Mouse (Mus musculus) v-Abl transformed pro-B cells (cell line): ENCODE results near the gene Pnkd.

Experiments used
- in situ Hi-C, 2 experiments: fragments of 400-800 bp; cut with MboI; formaldehyde crosslinking; loops; one replicate each; pipeline ENCODE4 v1.15.1; 2025; ENCODE audit not compliant: unreplicated experiment in 2 of 2

Pnkd gene

DNA sequence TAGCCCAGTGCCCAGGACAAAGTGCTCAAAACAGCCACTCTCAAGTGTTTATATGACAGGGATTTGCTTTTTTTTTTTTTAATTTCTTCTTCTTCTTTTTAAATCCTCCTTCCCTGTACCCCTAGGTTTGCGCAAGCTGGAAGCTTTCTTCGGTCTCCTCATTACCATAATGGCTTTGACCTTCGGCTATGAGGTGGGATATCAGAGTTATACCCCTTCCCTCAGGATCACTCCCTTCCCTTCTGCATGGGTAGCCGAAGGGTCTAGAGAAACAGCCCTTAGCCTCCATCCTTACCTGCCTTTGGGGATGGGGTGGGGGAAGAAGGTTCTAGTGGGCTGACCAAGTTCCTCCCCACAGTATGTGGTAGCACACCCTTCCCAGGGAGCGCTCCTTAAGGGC lies 95.8 kb downstream of the Pnkd start:
- in situ Hi-C loops, result no loop called here

DNA sequence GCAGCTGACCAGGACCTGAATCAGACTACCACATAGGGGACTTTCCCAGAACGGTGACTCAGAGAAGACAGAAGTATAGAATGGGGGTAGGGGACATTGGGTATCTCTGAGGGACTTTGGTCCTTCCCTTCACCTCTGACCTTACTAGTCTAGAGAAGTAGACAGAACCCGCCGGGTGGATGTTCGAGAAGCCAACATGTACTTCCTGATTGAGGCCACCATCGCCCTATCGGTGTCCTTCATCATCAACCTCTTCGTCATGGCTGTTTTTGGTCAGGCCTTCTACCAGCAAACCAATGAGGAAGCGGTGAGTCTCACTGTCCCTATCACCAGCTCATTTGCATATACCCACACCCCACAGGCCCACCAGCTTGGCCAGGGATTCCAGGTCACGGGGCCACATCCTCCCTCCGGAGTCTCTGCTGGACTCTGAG lies 96.9 kb downstream of the Pnkd start:
- in situ Hi-C loops, result no loop called here

DNA sequence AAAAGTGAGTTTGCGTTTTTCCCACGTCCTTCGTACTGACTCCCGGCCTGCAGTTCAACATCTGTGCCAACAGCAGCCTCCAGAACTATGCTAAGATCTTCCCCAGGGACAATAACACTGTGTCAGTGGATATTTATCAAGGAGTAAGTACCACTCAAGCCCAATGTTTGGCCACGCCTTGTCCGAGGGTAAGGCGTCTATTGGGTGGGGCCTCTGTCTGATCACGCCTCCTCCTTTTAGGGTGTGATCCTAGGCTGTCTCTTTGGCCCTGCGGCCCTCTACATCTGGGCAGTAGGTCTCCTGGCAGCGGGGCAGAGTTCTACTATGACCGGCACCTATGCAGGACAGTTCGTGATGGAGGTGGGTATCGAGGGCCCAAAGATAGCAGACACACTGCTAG lies 98.7 kb downstream of the Pnkd start:
- in situ Hi-C loops, result no loop called here

DNA sequence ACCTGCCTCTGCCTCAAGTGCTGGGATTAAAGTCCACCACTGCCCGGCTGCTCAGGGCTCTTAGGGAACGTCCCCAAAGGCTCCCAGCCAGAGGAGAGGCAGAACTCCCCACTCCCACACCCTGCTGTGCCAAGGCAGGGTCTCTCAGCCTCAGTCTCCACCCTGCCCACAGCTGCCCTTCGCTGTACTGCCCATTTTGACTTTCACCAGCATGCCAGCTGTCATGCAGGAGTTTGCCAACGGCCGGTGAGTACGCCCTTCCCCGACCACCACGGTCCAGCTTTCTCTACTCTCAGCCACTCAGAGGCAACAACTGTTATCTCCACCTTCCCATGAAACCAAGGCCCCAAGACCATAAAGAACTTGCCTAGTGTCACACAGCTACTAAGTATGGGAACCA lies 99.8 kb downstream of the Pnkd start:
- in situ Hi-C loops, result no loop called here

DNA sequence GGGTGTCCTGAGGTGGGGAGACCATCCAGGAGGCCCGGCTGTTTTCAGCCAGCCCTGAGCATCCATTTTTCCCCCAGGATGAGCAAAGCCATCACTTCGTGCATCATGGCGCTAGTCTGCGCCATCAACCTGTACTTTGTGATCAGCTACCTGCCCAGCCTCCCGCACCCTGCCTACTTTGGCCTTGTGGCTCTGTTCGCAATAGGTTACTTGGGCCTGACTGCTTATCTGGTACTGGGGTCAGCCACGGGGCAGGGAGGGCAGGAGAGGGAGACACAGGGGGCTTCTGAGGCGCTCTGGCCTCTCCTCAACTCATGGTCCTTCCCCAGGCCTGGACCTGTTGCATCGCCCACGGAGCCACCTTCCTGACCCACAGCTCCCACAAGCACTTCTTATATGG lies 100.3 kb downstream of the Pnkd start:
- in situ Hi-C loops, result loop anchor here in 1 of 2 experiments (5.0 kb wide), 1 partner anchor 73 kb away; no protein-coding TSS in a partner anchor

DNA sequence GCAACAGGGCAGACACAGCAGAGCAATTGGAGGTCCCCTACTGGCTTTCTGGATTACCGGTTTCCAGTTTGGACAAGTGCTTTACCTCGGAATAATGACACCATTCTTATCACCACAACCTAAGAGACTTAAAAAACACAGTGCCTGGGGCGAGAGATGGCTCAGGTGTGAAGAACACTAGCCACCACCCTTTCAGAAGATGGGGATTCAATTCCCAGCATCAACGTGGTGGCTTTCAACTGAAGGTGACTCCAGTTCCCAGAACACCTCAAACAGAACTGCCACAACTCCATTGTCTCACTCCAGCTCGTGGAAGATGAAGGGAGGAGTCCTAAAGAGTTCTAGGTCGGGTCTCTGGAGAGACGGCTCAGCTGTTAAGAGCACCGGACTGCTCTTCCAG lies 100.8 kb downstream of the Pnkd start:
- in situ Hi-C loops, result loop anchor here in 1 of 2 experiments (5.0 kb wide), 1 partner anchor 73 kb away; no protein-coding TSS in a partner anchor

DNA sequence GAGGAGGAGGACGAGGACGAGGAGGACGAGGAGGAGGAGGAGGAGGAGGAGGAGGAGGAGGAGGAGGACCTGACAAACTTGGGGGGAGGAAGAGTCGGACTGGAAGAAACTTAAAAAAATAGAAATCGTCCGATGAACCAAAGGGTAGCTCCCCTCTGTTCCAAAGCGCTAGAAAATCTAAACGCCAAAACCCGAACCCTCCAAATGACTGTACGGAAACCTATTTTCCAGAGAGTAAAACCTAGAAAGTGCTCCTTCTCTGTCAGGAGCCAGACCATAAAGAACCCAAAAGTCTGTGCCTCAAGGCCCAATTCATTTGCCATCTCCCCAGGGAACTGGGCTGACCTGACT lies 101.6 kb downstream of the Pnkd start:
- in situ Hi-C loops, result loop anchor here in 1 of 2 experiments (5.0 kb wide), 1 partner anchor 74 kb away; no protein-coding TSS in a partner anchor

DNA sequence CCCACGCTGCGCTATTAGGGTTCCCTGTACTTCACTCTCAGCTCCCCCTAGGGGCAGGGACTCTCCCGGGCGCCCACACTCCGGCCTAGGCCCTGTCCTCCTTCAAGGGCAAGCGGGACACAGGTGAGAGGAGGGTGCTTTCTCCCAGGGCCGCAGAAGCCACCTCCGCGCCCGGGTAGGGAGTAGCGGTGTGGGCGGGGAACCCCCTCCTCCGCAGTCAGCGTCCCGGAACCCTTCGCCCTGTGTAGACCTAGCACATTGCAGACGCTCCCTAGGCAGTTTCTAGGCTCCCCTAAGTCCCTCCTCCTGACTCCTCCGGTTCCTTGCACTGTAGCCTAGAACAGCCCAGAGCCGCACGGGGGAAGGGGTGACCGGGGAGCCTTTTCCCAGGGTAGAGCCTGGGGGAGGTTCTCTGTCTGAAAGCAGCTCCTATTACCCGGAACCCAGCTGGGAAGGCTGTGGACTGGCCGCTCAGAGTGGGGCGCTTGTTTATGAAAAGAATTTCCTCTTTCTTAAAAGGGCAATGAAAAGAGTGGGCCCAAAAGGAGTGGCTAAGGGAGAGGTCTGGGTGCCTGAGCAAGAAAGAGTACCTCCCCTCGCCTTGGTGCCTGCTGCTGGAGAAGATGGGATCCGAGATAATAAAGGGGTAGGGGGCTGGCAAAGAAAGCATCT lies 102.1 kb downstream of the Pnkd start:
- in situ Hi-C loops, result loop anchor here in 1 of 2 experiments (5.0 kb wide), 1 partner anchor 75 kb away; no protein-coding TSS in a partner anchor

DNA sequence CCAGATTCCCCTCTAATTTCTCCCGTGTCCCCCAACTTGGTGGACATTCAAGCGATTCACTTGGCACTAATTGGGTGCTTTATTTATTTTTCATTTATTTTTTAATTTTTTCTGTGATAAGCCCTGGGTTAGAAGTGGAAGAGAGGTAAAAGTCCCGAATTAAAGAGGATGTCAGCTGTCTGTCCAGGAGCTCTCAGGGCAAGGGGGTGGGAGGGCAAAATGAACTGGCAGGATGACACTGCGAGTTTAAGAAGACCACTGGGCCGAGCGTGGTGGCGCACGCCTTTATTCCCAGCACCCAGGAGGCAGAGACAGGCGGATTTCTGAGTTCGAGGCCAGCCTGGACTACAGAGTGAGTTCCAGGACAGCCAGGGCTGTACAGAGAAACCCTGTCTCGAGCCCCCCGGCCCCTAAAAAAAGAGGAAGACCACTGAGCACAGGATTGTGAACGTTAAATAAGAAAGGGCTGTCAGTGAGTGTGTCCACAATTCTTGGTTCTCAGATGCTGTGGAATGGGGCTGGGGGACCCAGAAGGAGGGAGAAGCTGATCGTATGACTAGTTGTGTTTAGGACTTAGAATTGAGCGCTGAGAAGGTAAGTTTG lies 102.8 kb downstream of the Pnkd start:
- in situ Hi-C loops, result loop anchor here in 1 of 2 experiments (5.0 kb wide), 1 partner anchor 75 kb away; no protein-coding TSS in a partner anchor

DNA sequence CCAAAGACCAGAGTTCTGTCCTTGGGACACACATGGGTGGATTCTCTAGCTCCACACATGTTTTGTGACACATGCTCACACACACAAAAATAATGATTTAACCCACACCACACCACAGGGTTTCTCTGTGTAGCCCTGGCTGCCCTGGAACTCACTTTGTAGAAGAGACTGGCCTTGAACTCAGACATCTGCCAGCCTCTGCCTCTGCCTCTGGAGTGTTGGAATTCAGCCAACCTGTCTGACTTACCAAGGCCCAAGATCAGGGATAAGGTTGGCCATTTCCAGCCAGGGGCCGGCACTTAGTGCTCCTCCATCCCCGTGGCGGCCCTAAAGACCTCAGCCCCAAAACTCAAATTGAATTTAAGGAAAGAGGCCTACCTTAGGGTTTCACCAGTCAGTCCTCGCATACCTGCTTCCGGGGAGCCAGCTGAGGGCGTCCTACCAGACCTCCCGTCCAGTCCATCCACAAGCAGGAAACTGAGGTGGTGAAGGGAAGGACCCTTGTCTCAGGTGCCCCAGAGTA lies 103.7 kb downstream of the Pnkd start:
- in situ Hi-C loops, result loop anchor here in 1 of 2 experiments (5.0 kb wide), 1 partner anchor 76 kb away; no protein-coding TSS in a partner anchor

DNA sequence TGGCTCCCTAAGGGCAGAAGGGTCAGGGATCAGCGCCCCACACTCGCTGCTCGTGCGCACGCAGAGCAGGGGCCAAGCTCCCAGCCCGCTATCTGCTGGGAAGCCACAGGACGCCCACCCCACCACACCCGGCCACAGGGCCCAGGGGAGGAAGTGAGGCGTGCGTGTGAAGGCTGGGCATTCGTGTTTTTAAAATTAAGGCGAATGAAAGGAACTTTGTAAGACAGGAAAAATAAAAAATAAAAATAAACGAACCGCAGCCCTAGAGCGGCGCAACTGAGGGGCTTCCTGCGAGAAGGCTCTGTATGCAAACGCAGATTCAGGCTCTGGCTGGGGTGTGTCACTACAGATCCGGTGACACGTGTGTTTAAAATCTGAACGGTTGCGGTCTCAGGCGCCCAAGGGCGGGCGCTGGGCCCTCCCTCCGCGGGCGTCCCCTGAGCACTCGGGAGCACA lies 105.1 kb downstream of the Pnkd start:
- in situ Hi-C loops, result loop anchor here (5.0 kb wide), 3 partner anchors 78 to 153 kb away; partner anchors contain the start of gene Arpc2 (in 1 of the 2)

DNA sequence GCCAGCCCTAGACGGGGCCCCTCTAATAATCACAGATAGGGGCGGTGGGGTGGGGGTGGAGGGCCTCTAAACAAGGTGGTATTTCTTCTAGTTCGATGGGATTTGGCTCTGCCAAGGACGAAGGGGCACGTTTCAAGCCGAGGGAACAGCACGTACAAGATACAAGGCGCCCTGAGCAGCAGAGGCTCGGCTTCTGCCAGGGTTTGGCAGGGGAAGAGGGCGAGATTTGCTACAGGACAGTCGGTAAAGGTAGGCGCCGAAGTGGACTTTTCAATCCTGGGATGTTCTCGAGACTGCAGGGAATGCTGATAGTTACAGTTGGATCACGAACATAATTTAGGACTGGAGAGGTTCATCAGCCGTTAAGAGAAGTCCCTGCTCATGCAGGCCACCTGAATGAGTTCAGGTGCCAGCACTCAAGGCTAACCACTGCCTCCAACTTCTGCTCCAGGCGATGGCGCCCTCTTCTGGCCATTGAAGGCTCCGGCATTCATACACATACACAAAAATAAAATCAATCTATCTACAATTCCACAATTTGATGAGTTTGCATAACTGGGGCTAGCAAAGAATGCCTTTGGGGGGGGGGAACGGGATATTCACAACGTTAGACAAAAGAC lies 105.7 kb downstream of the Pnkd start:
- in situ Hi-C loops, result loop anchor here in 1 of 2 experiments (5.0 kb wide), 3 partner anchors 78 to 153 kb away; partner anchors contain the start of gene Arpc2

DNA sequence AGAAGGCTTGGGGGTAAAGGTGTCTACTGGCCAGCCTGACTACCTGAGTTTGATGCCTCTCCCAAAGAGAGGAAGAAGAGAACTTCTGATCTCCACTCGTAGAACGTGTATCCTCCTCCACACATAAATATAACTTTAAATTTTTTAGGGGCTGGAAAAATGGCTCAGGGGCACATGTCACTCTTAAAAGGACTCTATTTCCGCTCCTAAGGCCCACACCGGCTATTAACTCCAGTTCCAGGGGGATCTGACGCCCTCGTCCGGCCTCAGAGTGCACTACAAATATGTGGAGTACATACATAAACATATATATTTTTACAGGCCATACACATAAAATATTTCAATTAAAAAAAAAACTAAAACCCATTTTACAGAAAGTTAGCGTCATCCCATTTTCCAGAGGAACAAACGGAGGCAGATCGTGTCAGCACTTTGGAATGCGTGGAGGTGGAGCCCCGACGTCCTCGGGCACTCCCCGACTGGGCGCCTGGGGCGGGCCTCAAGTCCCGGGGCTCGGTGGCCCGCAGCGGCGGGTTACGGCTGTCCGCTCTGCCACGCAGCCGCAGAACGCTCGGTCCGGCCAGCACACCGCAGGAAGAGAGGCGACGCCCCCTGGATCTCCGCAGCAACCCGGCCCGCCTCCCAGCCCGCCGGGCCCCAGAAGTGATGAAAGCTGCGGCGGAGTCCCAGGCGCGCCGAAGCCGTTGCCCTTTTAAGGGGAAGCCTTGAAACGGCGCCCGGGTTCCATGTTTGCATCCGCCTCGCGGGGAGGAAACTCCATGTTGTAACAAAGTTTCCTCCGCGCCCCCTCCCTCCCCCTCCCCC lies 106.4 kb downstream of the Pnkd start, which contains the start of gene Ctdsp1:
Gene Ctdsp1 (plus strand): TSS at position 586 of the 825 bp plus-strand sequence.
- in situ Hi-C loops, result loop anchor here in 1 of 2 experiments (5.0 kb wide), 3 partner anchors 79 to 154 kb away; partner anchors contain the start of gene Arpc2

DNA sequence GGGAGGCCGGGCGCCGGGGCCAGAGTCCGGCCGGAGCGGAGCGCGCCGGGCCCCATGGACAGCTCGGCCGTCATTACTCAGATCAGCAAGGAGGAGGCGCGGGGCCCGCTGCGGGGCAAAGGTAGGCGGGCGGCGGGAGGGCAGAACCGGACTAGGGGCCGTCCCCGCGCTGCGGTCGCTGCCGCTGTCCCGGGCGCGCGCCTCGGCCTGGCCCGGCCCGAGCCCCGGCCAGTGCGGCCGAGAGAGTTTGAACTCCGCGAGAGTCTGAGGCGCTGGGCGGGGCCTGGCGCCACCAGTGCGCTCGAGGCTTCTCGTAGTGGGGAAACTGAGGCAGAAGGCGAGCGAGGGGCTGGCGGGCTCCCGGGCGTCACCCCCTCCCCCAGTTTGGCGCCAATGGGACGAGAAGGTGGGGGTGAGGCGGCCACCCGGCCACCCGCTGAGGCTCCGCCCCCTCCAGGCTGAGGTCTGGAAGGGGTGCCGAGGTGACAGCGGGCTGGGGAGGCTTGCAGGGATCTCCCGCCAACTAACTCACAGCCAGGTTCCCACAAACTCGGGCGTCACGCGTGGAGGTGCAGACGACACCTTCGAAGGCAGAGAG lies 107.2 kb downstream of the Pnkd start:
- in situ Hi-C loops, result loop anchor here in 1 of 2 experiments (5.0 kb wide), 3 partner anchors 80 to 155 kb away; partner anchors contain the start of gene Arpc2

DNA sequence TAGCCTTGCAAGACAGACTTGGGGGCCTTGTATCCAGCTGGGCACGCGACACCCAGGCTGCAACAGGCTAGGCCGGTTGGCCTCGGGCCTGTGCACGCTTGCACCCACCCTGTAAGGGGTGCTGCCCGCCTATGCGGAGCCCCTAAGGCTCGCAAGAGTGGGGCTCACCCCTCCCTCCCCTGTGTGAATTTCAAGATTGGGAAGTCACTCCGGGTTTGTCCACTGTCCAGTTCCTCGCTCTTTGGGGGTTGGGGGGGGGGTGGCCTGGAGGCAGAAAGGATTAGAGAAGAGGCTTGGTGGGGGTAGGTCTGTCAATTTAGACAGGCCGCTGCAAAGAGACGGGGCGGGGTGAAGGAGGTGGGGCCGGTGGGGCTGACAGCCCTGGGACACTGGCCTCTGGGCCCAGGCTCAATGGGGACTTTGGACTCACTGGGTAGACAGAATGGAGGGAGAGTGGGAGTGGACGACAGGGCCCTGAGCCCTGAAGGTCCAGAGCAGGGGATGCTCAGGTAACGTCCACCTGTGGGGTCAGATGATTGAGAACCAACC lies 107.8 kb downstream of the Pnkd start:
- in situ Hi-C loops, result loop anchor here in 1 of 2 experiments (5.0 kb wide), 3 partner anchors 80 to 155 kb away; partner anchors contain the start of gene Arpc2

DNA sequence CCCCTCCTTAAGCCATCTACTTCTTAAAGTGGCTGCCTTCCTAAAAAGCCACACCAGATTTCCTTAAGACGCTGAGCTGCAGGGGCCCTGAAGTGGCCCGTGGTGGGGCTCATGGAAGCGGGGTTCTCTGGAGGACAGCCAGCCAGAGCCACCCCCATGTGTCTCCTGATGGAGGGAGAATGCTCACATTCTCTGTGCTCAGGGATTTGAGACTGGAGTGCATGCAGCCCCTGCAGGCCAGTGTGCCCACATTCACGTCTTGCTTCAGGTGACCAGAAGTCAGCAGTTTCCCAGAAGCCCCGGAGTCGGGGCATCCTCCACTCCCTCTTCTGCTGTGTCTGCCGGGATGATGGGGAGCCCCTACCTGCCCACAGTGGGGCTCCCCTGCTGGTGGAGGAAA lies 108.3 kb downstream of the Pnkd start:
- in situ Hi-C loops, result loop anchor here in 1 of 2 experiments (5.0 kb wide), 3 partner anchors 81 to 156 kb away; partner anchors contain the start of gene Arpc2

DNA sequence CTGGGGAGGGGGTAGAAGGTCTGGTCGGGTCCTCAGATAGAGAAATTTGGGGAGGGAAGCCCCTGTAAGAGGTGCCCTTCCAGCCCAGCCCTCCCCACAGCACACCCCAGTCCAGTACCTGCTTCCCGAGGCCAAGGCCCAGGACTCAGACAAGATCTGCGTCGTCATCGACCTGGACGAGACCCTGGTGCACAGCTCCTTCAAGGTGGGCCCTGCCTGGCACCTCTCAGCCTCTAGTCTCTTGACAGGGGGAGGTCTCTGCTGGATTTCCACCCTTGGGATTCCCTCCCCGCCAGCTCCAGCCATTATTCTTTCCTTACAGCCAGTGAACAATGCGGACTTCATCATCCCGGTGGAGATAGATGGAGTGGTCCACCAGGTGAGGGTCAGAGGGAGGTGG lies 109.0 kb downstream of the Pnkd start:
- in situ Hi-C loops, result loop anchor here in 1 of 2 experiments (5.0 kb wide), 3 partner anchors 81 to 156 kb away; partner anchors contain the start of gene Arpc2

DNA sequence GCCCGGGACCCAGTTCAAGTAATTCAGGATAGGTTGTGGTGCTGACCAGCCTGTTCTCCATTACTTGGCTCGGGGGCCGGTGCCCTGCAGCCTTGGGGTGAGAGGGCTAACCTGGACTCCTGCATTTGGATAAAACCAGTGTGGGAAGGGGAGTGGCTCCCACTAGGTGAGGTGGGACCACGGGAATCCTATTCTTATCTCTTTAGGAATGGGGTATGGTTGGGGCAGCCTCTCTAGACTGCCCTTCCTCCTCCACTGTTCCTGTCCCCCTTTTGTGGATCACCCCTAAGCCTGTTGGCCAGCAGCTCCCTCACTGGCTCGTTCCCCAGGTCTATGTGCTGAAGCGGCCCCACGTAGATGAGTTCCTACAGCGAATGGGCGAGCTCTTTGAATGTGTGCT lies 109.6 kb downstream of the Pnkd start:
- in situ Hi-C loops, result loop anchor here in 1 of 2 experiments (5.0 kb wide), 3 partner anchors 82 to 157 kb away; partner anchors contain the start of gene Arpc2

DNA sequence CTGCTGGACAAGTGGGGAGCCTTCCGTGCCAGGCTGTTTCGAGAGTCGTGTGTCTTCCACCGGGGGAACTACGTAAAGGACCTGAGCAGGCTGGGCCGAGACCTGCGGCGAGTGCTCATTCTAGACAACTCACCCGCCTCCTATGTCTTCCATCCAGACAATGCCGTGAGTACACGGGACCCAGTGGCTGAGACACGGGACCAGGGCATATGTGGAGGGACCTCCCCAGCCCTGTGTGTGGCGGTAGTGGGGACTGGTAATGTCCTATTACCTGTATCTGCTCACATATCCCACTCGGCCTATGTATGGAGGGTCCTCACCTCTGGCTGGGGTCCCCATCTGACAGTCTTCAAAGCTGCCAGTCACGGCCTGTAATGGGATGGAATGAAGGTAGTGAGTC lies 110.1 kb downstream of the Pnkd start:
- in situ Hi-C loops, result loop anchor here in 1 of 2 experiments (5.0 kb wide), 3 partner anchors 83 to 158 kb away; partner anchors contain the start of gene Arpc2
